Comparison of ENCODE assay signal across 9 mouse cellular contexts in the genomic region with DNA sequence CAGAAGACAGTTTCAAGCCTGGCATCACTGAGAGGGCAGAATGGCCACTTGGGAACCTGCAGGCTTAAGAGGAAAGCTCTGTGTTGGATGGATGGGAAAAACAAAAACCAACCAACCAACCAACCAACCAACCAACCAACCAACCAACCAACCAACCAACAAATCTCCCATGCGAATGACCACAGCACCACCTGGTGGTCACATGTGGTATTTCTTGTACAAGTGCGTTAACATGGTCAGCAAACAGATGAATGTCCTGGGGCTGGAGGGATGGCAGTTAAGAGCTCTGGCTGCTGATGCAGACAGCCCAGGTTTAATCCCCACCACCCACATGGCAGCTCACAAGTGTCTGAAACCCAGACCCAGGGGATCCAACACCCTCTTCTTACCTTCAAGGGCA. TPM values are rescaled to one million over a fixed set of nuclear protein-coding genes. Genes with fewer than 3 reads are reported as not detected.
A peak's percentile ranks its signal among the peaks of the same experiment; 100 is the strongest.
DNase-seq lines count a peak whose midpoint lies in the region; ATAC-seq lines count a peak whose summit lies in the region.
"Had no signal": no experiment of that assay in that cellular context is flagged by ENCODE, and none has a peak within 500 bp of the region (broad histone marks: within the 10 kb centered on the region; RNA-seq: fewer than 3 reads in every experiment).

No protein-coding gene starts in this region.

- DNase-seq in forebrain, embryonic 14.5 days (ENCODE audit: low spot score): peak; percentile 78
- DNase-seq in NIH3T3 (ENCODE audit: low read depth): peak; percentile 86
- peak; percentile 63 for DNase-seq in cerebellum, adult 9-10 months
- peak; percentile 23 for DNase-seq in gastrocnemius, postnatal 25 days
- peak; percentile 59 for DNase-seq in layer of hippocampus, adult 9-10 months (ENCODE audit: low spot score)
- DNase-seq in spleen, postnatal 10 days (ENCODE audit: low spot score in 2 of 2): peak; percentile 70 to 83

- no peaks in the 10 kb centered on the region; the same call in 1 of the 2 replicates for H3K27me3 ChIP-seq in forebrain, embryonic 14.5 days (replicated peaks; ENCODE audit: control insufficient read depth, insufficient read depth, low read length)
- no peaks in the 10 kb centered on the region for H3K27me3 ChIP-seq in forebrain, embryonic 15.5 days

- no peaks in the 10 kb centered on the region for H3K9me3 ChIP-seq in forebrain, embryonic 14.5 days (replicated peaks; ENCODE audit: control insufficient read depth, low read length)
- H3K9me3 ChIP-seq in forebrain, embryonic 15.5 days: no peaks in the 10 kb centered on the region
- H3K9me3 ChIP-seq: midbrain, embryonic 12.5 days had no signal

- no peak overlapping the region for H3K27ac ChIP-seq in forebrain, embryonic 14.5 days (ENCODE audit: low read depth, low read length)
- no peak overlapping the region for H3K27ac ChIP-seq in forebrain, embryonic 15.5 days (replicated peaks)
- H3K27ac ChIP-seq: midbrain, embryonic 12.5 days had no signal

- H3K9ac ChIP-seq in forebrain, embryonic 14.5 days (ENCODE audit: low read length): no peak overlapping the region
- no peak overlapping the region for H3K9ac ChIP-seq in forebrain, embryonic 15.5 days (replicated peaks)
- H3K9ac ChIP-seq: midbrain, embryonic 12.5 days had no signal

- H3K4me2 ChIP-seq in forebrain, embryonic 14.5 days (ENCODE audit: low read length): no peak overlapping the region
- H3K4me2 ChIP-seq in forebrain, embryonic 15.5 days (replicated peaks): no peak overlapping the region
- H3K4me2 ChIP-seq: midbrain, embryonic 12.5 days had no signal

- H3K4me1 ChIP-seq in forebrain, embryonic 14.5 days (ENCODE audit: control insufficient read depth, insufficient read depth, low read length): peaks cover 12% of the 10 kb centered on the region
- peaks cover 19% of the 10 kb centered on the region for H3K4me1 ChIP-seq in forebrain, embryonic 15.5 days

- no peak for ATAC-seq in forebrain, embryonic 14.5 days
- no peak for ATAC-seq in forebrain, embryonic 15.5 days (replicated peaks)
- ATAC-seq in megakaryocyte, adult 5-6 weeks (ENCODE audit: poor library complexity, severe bottlenecking): peak; percentile 80

- no peaks in the 10 kb centered on the region for H3K36me3 ChIP-seq in forebrain, embryonic 14.5 days (ENCODE audit: control insufficient read depth, insufficient read depth, low read length)
- H3K36me3 ChIP-seq in forebrain, embryonic 15.5 days: no peaks in the 10 kb centered on the region
- H3K36me3 ChIP-seq: midbrain, embryonic 12.5 days had no signal

- no peak overlapping the region for H3K4me3 ChIP-seq in forebrain, embryonic 14.5 days (ENCODE audit: low read depth, low read length)
- no peak overlapping the region for H3K4me3 ChIP-seq in forebrain, embryonic 15.5 days
- H3K4me3 ChIP-seq: midbrain, embryonic 12.5 days had no signal

- WGBS in forebrain, embryonic 14.5 days: 0% methylated on average over 2 of the region's 2 CpGs
- 0% methylated on average over 2 of the region's 2 CpGs for WGBS in forebrain, embryonic 15.5 days

RNA-seq across cellular contexts. Expression of a gene that starts 52.7 kb away (rescaled TPM):
- polyA plus RNA-seq in forebrain, embryonic 14.5 days (2014; fragmentation: Nextera tagmentation; extraction: Ambion mirVana): 84.0 and 85.1 TPM in 2 replicates
- polyA plus RNA-seq in forebrain, embryonic 15.5 days (2015; fragmentation: Nextera tagmentation; extraction: Ambion mirVana): 106 and 113 TPM in 2 replicates
- total RNA-seq in gastrocnemius, postnatal 25 days (2021): 10 to 100 TPM; 33.4 to 34.3 TPM
- 70.9 and 75.9 TPM in 2 replicates for total RNA-seq in megakaryocyte, adult 5-6 weeks (2015)
- 99.2 and 125 TPM in 2 replicates for total RNA-seq in megakaryocyte, adult 5-6 weeks (2017)

Comparison
In these comparisons a context has a peak if more than half of its experiments do, and no peak if none do; other contexts are left out.
1. DNase-seq: peak in every context shown above with its lines; median percentile 86 in NIH3T3; 78 in forebrain, embryonic 14.5 days; 76 in spleen, postnatal 10 days; 63 in cerebellum, adult 9-10 months; 59 in layer of hippocampus, adult 9-10 months; 23 in gastrocnemius, postnatal 25 days.